Mouse (Mus musculus): ENCODE data around the gene Pdxk. TPM values are rescaled to one million over a fixed set of nuclear protein-coding genes. Genes with fewer than 3 reads are reported as not detected.

The Pdxk gene
- 13.2 TPM for polyA plus RNA-seq (2014; fragmentation: Illumina TruSeq; extraction: RNeasy Lipid Tissue Mini Kit (QIAGEN cat#74804); ENCODE audit: low replicate concordance)

DNA sequence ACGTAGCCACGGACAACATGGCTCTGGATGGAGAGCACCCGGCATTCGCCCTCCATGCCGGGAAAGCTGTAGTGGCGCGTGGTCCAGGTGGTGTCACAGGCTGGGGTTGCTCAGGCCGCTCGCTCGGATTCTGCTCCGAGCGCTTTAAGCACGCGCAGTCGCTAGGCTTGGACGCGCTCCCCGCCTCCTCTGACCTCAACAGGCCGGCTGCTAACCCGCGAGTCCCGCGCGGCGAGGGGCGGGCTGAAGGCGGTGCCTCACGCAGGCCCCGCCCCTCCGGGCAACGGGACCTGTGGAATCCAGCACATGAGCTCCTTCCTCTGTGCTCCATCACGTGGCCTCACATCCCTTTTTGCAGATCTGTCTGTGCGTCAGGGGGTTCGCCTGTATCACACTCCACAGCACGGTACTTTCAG, at the start of gene Pdxk:
Gene Pdxk, minus strand, starts transcription at position 184 of the 416 bp plus-strand sequence.

DNA sequence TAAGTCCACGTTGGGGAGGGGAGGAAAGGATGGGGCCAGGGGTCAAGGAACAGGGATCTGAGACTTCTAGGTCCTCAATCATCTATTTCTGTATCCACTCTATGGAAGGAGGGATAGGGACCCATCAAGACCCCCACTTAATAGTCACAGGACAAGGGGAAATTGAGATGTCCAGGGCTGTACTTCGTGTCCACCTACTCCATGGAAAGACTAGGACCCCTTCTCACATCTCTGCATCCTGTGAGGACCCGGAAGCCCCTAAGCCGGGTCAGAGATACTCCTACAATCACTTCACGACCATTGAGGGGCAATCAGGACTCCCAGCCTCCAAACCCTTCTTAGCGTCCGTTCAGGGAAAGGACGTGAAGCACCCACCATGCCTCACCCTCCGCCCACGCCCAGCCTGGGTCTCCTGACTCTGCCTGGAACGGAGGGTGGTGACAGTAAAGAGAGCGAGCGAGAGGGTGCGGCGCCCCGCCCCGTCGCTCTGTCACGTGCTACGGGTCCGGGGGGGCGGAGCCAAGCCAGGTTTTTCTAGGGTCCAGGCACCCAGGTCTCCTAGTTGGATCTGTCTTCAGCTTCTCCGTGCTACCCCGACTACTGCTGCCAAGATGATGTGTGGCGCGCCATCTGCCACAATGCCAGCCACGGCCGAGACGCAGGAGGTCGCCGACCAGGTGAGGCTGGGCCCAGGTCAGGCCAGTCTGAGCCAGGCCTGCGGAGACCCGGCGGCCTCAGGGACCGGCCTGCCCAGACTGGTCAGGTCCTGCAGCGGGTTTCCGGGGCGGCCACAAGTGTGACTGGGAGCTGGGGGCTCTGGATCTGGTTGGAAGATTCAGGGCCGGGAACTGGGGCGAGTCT, 39.4 kb downstream of the Pdxk start, which contains the start of gene Cstb:
Gene Cstb, plus strand, starts transcription at position 489 of the 861 bp plus-strand sequence.

DNA sequence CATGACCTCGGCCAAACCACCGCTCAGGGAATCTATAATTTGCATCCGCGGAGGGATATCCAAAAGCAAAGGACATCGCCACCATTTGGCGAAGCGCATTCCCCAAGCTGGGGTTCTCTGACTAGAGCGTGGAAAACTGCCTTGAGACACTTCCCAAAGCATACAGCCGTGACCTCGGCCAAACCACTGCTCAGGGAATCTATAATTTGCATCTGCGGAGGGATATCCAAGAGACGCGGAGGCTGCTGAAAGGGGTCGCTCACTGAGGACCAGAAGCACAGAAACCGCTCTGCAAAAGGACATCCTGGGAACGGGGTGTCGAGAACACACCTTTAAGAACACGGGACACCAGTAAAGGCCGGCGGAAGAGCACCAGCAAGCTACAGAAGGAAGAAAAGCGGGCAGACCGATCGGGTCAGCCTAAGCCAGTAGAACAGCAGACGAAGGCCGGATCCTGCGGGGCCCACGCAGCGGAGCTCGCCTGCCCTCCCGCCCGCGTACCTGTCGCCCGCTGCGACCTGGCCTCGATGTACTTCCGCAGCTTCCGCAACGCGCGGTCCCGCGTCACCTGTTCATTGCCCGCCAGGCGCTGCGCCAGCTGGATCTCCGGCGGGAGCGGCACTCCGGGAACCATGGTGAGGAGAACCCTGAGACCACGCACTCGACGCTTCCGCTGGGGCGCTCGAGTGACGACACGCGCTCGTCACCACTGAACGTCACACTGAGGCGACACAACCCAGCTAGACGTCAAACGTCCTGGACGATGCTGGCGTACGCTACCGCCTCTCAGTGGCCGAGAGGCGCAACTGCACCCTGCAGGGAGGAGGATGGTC, 52.2 kb downstream of the Pdxk start, which contains the start of gene Rrp1:
Gene Rrp1, minus strand, starts transcription at position 725 of the 833 bp plus-strand sequence.

Other genes with a start within 250 kb of the Pdxk start
- gene Trappc10, start 220.3 kb downstream of the Pdxk start, polyA plus RNA-seq (2014; fragmentation: Illumina TruSeq; extraction: RNeasy Lipid Tissue Mini Kit (QIAGEN cat#74804); ENCODE audit: low replicate concordance), result 18.2 TPM
- gene Agpat3, start 112.5 kb downstream of the Pdxk start, polyA plus RNA-seq (2014; fragmentation: Illumina TruSeq; extraction: RNeasy Lipid Tissue Mini Kit (QIAGEN cat#74804); ENCODE audit: low replicate concordance), result 25.7 TPM
- 7.9 TPM for gene Rrp1, start 51.9 kb downstream of the Pdxk start, polyA plus RNA-seq (2014; fragmentation: Illumina TruSeq; extraction: RNeasy Lipid Tissue Mini Kit (QIAGEN cat#74804); ENCODE audit: low replicate concordance)
- gene Cstb, start 39.3 kb downstream of the Pdxk start, polyA plus RNA-seq (2014; fragmentation: Illumina TruSeq; extraction: RNeasy Lipid Tissue Mini Kit (QIAGEN cat#74804); ENCODE audit: low replicate concordance), result 22.2 TPM
- gene Olfr1358, start 52.5 kb upstream of the Pdxk start, polyA plus RNA-seq (2014; fragmentation: Illumina TruSeq; extraction: RNeasy Lipid Tissue Mini Kit (QIAGEN cat#74804); ENCODE audit: low replicate concordance), result not detected
- gene Ilvbl, start 109.4 kb upstream of the Pdxk start, polyA plus RNA-seq (2014; fragmentation: Illumina TruSeq; extraction: RNeasy Lipid Tissue Mini Kit (QIAGEN cat#74804); ENCODE audit: low replicate concordance), result 6.6 TPM
- gene Syde1, start 127.0 kb upstream of the Pdxk start, polyA plus RNA-seq (2014; fragmentation: Illumina TruSeq; extraction: RNeasy Lipid Tissue Mini Kit (QIAGEN cat#74804); ENCODE audit: low replicate concordance), result 1.0 TPM
- gene Olfr1357, start 153.1 kb upstream of the Pdxk start, polyA plus RNA-seq (2014; fragmentation: Illumina TruSeq; extraction: RNeasy Lipid Tissue Mini Kit (QIAGEN cat#74804); ENCODE audit: low replicate concordance), result not detected

All from small intestine, adult 10 weeks (tissue).